Comparison of ENCODE assay signal across 32 mouse cellular contexts in genomic region chr3:110979301-110979700, GRCm38 (mm10).
"Had no signal": no experiment of that assay in that cellular context is flagged by ENCODE, and none has a peak within 500 bp of the region (broad histone marks: within the 10 kb centered on the region; RNA-seq: fewer than 3 reads in every experiment).

No protein-coding gene starts in this region.

- ATAC-seq: hindbrain, embryonic 16.5 days; hindbrain, postnatal 0 days; inflammation-experienced regulatory T-cells, adult 6 months had no signal

- H3K4me3 ChIP-seq: heart, adult 2 months; heart, embryonic 10.5 days; heart, embryonic 12.5 days; heart, embryonic 13.5 days; heart, embryonic 15.5 days; hindbrain, embryonic 10.5 days; hindbrain, embryonic 12.5 days; hindbrain, embryonic 13.5 days; hindbrain, embryonic 15.5 days; kidney, embryonic 15.5 days; layer of hippocampus, adult 2 months; left cerebral cortex, adult 2 months had no signal

- H3K27me3 ChIP-seq: heart, embryonic 12.5 days; heart, embryonic 13.5 days; heart, embryonic 15.5 days; hindbrain, embryonic 12.5 days; hindbrain, embryonic 13.5 days; hindbrain, embryonic 15.5 days; kidney, embryonic 15.5 days had no signal

- H3K4me1 ChIP-seq: heart, embryonic 10.5 days; heart, embryonic 12.5 days; heart, embryonic 13.5 days; heart, embryonic 15.5 days; hindbrain, embryonic 10.5 days; hindbrain, embryonic 12.5 days; hindbrain, embryonic 13.5 days; hindbrain, embryonic 15.5 days; kidney, embryonic 15.5 days had no signal

- H3K4me2 ChIP-seq: heart, embryonic 11.5 days; heart, embryonic 12.5 days; heart, embryonic 13.5 days; heart, embryonic 15.5 days; hindbrain, embryonic 12.5 days; hindbrain, embryonic 13.5 days; hindbrain, embryonic 14.5 days; hindbrain, embryonic 15.5 days; kidney, embryonic 15.5 days had no signal

- H3K9me3 ChIP-seq: heart, embryonic 10.5 days; heart, embryonic 12.5 days; heart, embryonic 13.5 days; heart, embryonic 15.5 days; hindbrain, embryonic 10.5 days; hindbrain, embryonic 12.5 days; hindbrain, embryonic 13.5 days; hindbrain, embryonic 15.5 days; kidney, embryonic 15.5 days had no signal

- H3K27ac ChIP-seq: heart, adult 2 months; heart, embryonic 10.5 days; heart, embryonic 13.5 days; heart, embryonic 15.5 days; hindbrain, embryonic 10.5 days; hindbrain, embryonic 12.5 days; hindbrain, embryonic 13.5 days; hindbrain, embryonic 14.5 days; hindbrain, embryonic 15.5 days; hindbrain, postnatal 0 days; kidney, embryonic 15.5 days; kidney, postnatal 0 days; layer of hippocampus, adult 2 months; left cerebral cortex, adult 2 months had no signal

- H3K9ac ChIP-seq: heart, embryonic 12.5 days; heart, embryonic 13.5 days; heart, embryonic 15.5 days; hindbrain, embryonic 12.5 days; hindbrain, embryonic 13.5 days; hindbrain, embryonic 14.5 days; hindbrain, embryonic 15.5 days; kidney, embryonic 15.5 days had no signal

- DNase-seq: heart, adult 2 months; heart, postnatal 10 days; heart, postnatal 14 days; heart, postnatal 36 days; heart, postnatal 4 days; kidney, adult 11 months; kidney, adult 2 months; kidney, adult 8-10 months; kidney, postnatal 10 days; kidney, postnatal 14 days; kidney, postnatal 25 days; kidney, postnatal 36 days; kidney, postnatal 4 days; layer of hippocampus, adult 9-11 months; layer of hippocampus, postnatal 36 days had no signal

- H3K36me3 ChIP-seq: heart, embryonic 10.5 days; heart, embryonic 12.5 days; heart, embryonic 13.5 days; heart, embryonic 15.5 days; hindbrain, embryonic 10.5 days; hindbrain, embryonic 12.5 days; hindbrain, embryonic 13.5 days; hindbrain, embryonic 15.5 days; kidney, embryonic 15.5 days had no signal
